Mouse (Mus musculus) adrenal gland, postnatal 4 days (tissue): Measurements from ENCODE around the gene Olfr1346. TPM values are rescaled to one million over a fixed set of nuclear protein-coding genes. Genes with fewer than 3 reads are reported as not detected.
"Not testable (repeated sequence)": the region's sequence is repeated elsewhere in the genome, so short reads cannot be mapped to it uniquely, and the experiment has no call there.

Experiments
- DNase-seq, 2 experiments: peaks; one replicate each; pipeline ENCODE4 v3.0.0; 2021 to 2022; ENCODE audit warnings: low spot score in 2 of 2, mixed read lengths in 2 of 2
- long read RNA-seq, 2 experiments: library from polyadenylated mRNA; stranded (forward); transcript quantifications; one replicate each; pipeline ENCODE4 v2.0.0; 2021
- total RNA-seq, 2 experiments: library from RNA; stranded (reverse); gene quantifications; 2 replicates each; pipeline ENCODE4 v1.2.3; 2021

The Olfr1346 gene
- total RNA-seq, result not detected
- long read RNA-seq, experiment 1, result 0 reads
- long read RNA-seq, experiment 2, result 0 reads

GRCm38 (mm10) chr7:6466951-6467350 is at the start of gene Olfr1346:
Gene Olfr1346, plus strand, starts transcription at chr7:6467101.
- DNase-seq, result no peak

GRCm38 (mm10) chr7:6419894-6420293 is 47.0 kb upstream of the Olfr1346 start:
- no peak for DNase-seq

- DNase-seq, result no peak
These were observed 37.5 kb upstream of the Olfr1346 start for GRCm38 (mm10) chr7:6429381-6429780.

- DNase-seq, result no peak
These were observed 36.6 kb upstream of the Olfr1346 start for GRCm38 (mm10) chr7:6430342-6430741.

GRCm38 (mm10) chr7:6438388-6438787 is 28.5 kb upstream of the Olfr1346 start, which contains the start of gene Olfr1344:
Gene Olfr1344, plus strand, starts transcription at chr7:6438688.
- DNase-seq, result no peak

GRCm38 (mm10) chr7:6441173-6441572 is 25.7 kb upstream of the Olfr1346 start:
- no peak for DNase-seq

- DNase-seq, result no peak
These were observed 19.1 kb upstream of the Olfr1346 start for GRCm38 (mm10) chr7:6447771-6448170.

GRCm38 (mm10) chr7:6455868-6456267 is 11.0 kb upstream of the Olfr1346 start, which contains the start of gene Olfr1336:
Gene Olfr1336, plus strand, starts transcription at chr7:6456168.
- no peak for DNase-seq

- no peak for DNase-seq
These were observed 10.5 kb upstream of the Olfr1346 start for GRCm38 (mm10) chr7:6456399-6456798.

- DNase-seq, result not testable (repeated sequence)
These were observed 10.7 kb downstream of the Olfr1346 start for GRCm38 (mm10) chr7:6477633-6478032.

- DNase-seq, result no peak
These were observed 19.9 kb downstream of the Olfr1346 start, which contains the start of gene Olfr5 for GRCm38 (mm10) chr7:6486841-6487240. Gene Olfr5, minus strand, starts transcription at chr7:6486941.

GRCm38 (mm10) chr7:6499655-6500054 is 32.8 kb downstream of the Olfr1346 start, which contains the start of gene Olfr1347:
Gene Olfr1347, minus strand, starts transcription at chr7:6499755.
- DNase-seq, result no peak

- no peak for DNase-seq
These were observed 41.7 kb downstream of the Olfr1346 start, which contains the start of gene Olfr1348 for GRCm38 (mm10) chr7:6508648-6509047. Gene Olfr1348, minus strand, starts transcription at chr7:6508748.

- no peak for DNase-seq
These were observed 54.8 kb downstream of the Olfr1346 start for GRCm38 (mm10) chr7:6521666-6522065.

- no peak for DNase-seq
These were observed 55.9 kb downstream of the Olfr1346 start, which contains the start of gene Olfr1349 for GRCm38 (mm10) chr7:6522850-6523249. Gene Olfr1349, minus strand, starts transcription at chr7:6522950.

GRCm38 (mm10) chr7:6525001-6525400 is 58.1 kb downstream of the Olfr1346 start:
- DNase-seq, result no peak

- no peak for DNase-seq
These were observed 59.2 kb downstream of the Olfr1346 start for GRCm38 (mm10) chr7:6526141-6526540.

Other genes with a start within 250 kb of the Olfr1346 start
- not detected for gene Zscan5b, start 244.8 kb upstream of the Olfr1346 start, total RNA-seq
- gene Epp13, start 214.4 kb upstream of the Olfr1346 start, total RNA-seq, result not detected
- gene Zfp667, start 180.5 kb upstream of the Olfr1346 start, total RNA-seq, result 10 to 100 TPM in 1 of 2 experiments, 1 to 10 TPM in 1; 9.5 to 10.6 TPM
- gene Zfp583, start 135.8 kb upstream of the Olfr1346 start, total RNA-seq, result 1 to 10 TPM; 3.1 to 5.4 TPM
- 1 to 10 TPM; 1.6 to 1.7 TPM for gene Gm3854, start 123.3 kb upstream of the Olfr1346 start, total RNA-seq
- 1 to 10 TPM; 3.9 to 4.0 TPM for gene Zfp78, start 103.8 kb upstream of the Olfr1346 start, total RNA-seq
- 1 to 10 TPM; 6.8 to 9.0 TPM for gene Zfp28, start 83.8 kb upstream of the Olfr1346 start, total RNA-seq
- gene Smim17, start 68.4 kb upstream of the Olfr1346 start, total RNA-seq, result under 1 TPM; 0.17 to 0.40 TPM
- gene Gm20715, start 56.8 kb upstream of the Olfr1346 start, total RNA-seq, result under 1 TPM in 1 of 2 experiments, not detected in 1; 0.08 TPM
- not detected for gene Olfr1344, start 28.4 kb upstream of the Olfr1346 start, total RNA-seq
- gene Olfr1336, start 10.9 kb upstream of the Olfr1346 start, total RNA-seq, result under 1 TPM in 1 of 2 experiments, not detected in 1; 0.03 TPM
- not detected for gene Olfr5, start 19.8 kb downstream of the Olfr1346 start, total RNA-seq
- not detected for gene Olfr1347, start 32.7 kb downstream of the Olfr1346 start, total RNA-seq
- not detected for gene Olfr1348, start 41.6 kb downstream of the Olfr1346 start, total RNA-seq
- not detected for gene Olfr1349, start 55.8 kb downstream of the Olfr1346 start, total RNA-seq
- gene Olfr1350, start 97.7 kb downstream of the Olfr1346 start, total RNA-seq, result not detected
- gene Zim1, start 229.3 kb downstream of the Olfr1346 start, total RNA-seq, result 10 to 100 TPM; 61.7 to 69.0 TPM